Mouse (Mus musculus) kidney, adult 2 months (tissue): ENCODE measurements around the gene Tmem178b.

Experiments used
- CTCF ChIP-seq: fragments of 200-500 bp; conservative IDR thresholded peaks from 2 replicates; pipeline ENCODE4 v1.5.1; 2011; ENCODE audit warnings: low read depth, mild to moderate bottlenecking, control low read depth, low read length, moderate library complexity, mixed read lengths; ENCODE audit not compliant: insufficient read depth, insufficient read length
- POLR2A ChIP-seq: fragments of 200-500 bp; IDR thresholded peaks from one replicate; pipeline ENCODE4 v1.6.1; 2011; ENCODE audit warnings: low read depth, low read length, control low read depth

DNA sequence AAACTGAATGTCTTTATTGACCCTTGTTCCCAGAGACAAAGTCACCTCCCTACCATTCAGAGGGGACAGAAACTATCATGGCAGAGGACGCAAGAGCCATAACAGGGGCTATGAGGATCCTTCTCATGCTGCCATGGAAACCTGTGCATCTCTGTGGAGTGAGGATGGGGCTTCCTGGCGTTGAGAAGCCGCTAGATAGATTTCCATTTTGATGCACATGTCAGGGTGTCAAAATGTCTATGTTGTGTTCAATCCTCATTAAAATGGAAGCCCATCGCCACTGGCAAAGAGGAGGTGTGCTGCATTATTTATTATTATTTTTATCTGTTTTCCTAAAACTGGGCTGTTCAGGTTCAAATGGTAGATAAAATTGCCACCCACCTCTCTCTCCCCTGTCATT lies 307.5 kb downstream of the Tmem178b start:
- TF ChIP-seq POLR2A = no peak
- no peak for TF ChIP-seq CTCF
